Mouse (Mus musculus) lung, postnatal 0 days (tissue): ENCODE data around the gene Rsrp1. TPM values are rescaled to one million over a fixed set of nuclear protein-coding genes. Genes with fewer than 3 reads are reported as not detected.

Experiments used
- ATAC-seq: fragments of 200-750 bp; cut with Nextera tagmentation; 2 replicates; pipeline ENCODE4 v1.8.0; 2017; ENCODE audit warnings: moderate library complexity
- DNase-seq: peaks from one replicate; pipeline ENCODE4 v3.0.0-alpha.2; 2016; ENCODE audit warnings: low spot score
- H3K27ac ChIP-seq: fragments of 300-500 bp; sonication (generic); 2 replicates; pipeline ENCODE4 v1.5.1; 2014; ENCODE audit warnings: antibody characterized with exemption, mild to moderate bottlenecking, low read length, mixed read lengths
- H3K27me3 ChIP-seq: fragments of 300-500 bp; sonication (generic); replicated peaks from 2 replicates; pipeline ENCODE4 v1.6.1; 2014; ENCODE audit warnings: low read length, mixed read lengths; ENCODE audit not compliant: insufficient read depth
- H3K36me3 ChIP-seq: fragments of 300-500 bp; sonication (generic); 2 replicates; pipeline ENCODE4 v1.6.1; 2014; ENCODE audit warnings: low read length, mixed read lengths; ENCODE audit not compliant: insufficient read depth
- H3K4me1 ChIP-seq: fragments of 300-500 bp; sonication (generic); 2 replicates; pipeline ENCODE4 v1.6.1; 2014; ENCODE audit warnings: antibody characterized with exemption, low read depth, low read length, mixed read lengths; ENCODE audit not compliant: insufficient read depth
- H3K4me2 ChIP-seq: fragments of 300-500 bp; sonication (generic); replicated peaks from 2 replicates; pipeline ENCODE4 v1.6.1; 2014; ENCODE audit warnings: low read depth, mild to moderate bottlenecking, low read length, moderate library complexity, mixed read lengths
- H3K4me3 ChIP-seq: fragments of 300-500 bp; sonication (generic); 2 replicates; pipeline ENCODE4 v1.5.1; 2014; ENCODE audit warnings: low read depth, low read length
- H3K9ac ChIP-seq: fragments of 300-500 bp; sonication (generic); replicated peaks from 2 replicates; pipeline ENCODE4 v1.6.1; 2014; ENCODE audit warnings: low read depth, mild to moderate bottlenecking
- H3K9me3 ChIP-seq: fragments of 300-500 bp; sonication (generic); 2 replicates; pipeline ENCODE4 v1.6.1; 2016; ENCODE audit warnings: low read length, mixed read lengths
- CTCF ChIP-seq: IDR thresholded peaks from 2 replicates; pipeline ENCODE4 v1.5.1; 2016; ENCODE audit warnings: antibody characterized with exemption, mild to moderate bottlenecking
- EP300 ChIP-seq: IDR thresholded peaks from 2 replicates; pipeline ENCODE4 v1.6.1; 2016; ENCODE audit warnings: antibody characterized with exemption, mild to moderate bottlenecking, control low read depth
- WGBS: fragments of 180-500 bp; shearing (Covaris S2); extraction: QIAGEN DNeasy Blood & Tissue Kit; methylation state at CpG from one replicate; pipeline ENCODE4 v1.1.7; 2014; 5-methylcytosine and 5-hydroxymethylcytosine counted together
- polyA plus RNA-seq: library from polyadenylated mRNA; unstranded; fragments of >200 nt; fragmentation: Nextera tagmentation; extraction: Ambion mirVana; gene quantifications from 2 replicates; pipeline ENCODE4 v1.2.1, GENCODE M21; 2015

The Rsrp1 gene
- polyA plus RNA-seq, 1 experiment from 2014 or later = 542 TPM

DNA sequence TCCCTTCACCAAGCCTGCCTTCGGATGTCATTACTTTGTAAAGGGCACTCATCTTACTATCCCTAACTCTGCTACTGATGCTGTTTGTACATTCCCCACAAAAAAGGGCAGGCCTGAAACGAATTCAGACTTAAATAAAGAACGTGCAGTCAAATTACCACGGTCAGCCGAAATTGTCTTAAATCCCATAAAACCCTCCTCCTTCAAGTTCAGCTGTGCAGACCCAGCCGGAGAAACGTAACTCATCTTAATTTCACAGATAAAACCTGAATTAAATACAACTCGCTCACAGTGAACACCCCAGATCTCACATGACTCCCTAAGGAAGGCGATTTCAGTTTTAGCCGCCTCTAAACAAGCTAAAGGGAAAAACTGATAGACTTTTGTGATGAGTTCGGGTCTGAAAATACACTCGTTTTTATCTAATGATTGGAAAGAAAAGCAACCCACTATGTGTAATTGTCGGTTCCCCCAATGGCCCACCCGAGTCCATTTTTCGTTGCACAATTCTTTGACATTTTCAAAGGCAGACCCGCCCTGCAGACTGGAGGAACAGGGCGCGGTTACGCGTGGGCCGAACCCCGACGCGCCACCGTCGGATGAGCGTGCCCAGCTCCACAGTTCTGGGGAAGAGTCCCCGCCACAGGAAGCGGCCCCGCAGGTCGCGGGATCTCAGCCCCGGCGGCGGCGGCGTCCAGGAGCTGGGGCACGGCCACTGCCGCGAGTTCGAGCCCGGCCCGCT is 9.1 kb upstream of the Rsrp1 start:
- Histone ChIP-seq H3K9me3 (no peaks in the 10 kb centered on the region), H3K4me2 (peak overlapping the region; percentile 68), H3K36me3 (peaks cover 3% of the 10 kb centered on the region; the same call in 1 of the 2 replicates), H3K27ac (peak overlapping the region; percentile 96), H3K4me1 (peaks cover 8% of the 10 kb centered on the region; the same call in 1 of the 2 replicates), H3K9ac (peak overlapping the region; percentile 88), H3K27me3 (no peaks in the 10 kb centered on the region), H3K4me3 (peak overlapping the region; percentile 84)
- 2% methylated on average over 36 of the region's 43 CpGs for WGBS
- DNase-seq = peak; percentile 65
- TF ChIP-seq CTCF = no peak; the same call in 1 of the 2 replicates
- TF ChIP-seq EP300 = no peak
- ATAC-seq = peak; percentile 78

DNA sequence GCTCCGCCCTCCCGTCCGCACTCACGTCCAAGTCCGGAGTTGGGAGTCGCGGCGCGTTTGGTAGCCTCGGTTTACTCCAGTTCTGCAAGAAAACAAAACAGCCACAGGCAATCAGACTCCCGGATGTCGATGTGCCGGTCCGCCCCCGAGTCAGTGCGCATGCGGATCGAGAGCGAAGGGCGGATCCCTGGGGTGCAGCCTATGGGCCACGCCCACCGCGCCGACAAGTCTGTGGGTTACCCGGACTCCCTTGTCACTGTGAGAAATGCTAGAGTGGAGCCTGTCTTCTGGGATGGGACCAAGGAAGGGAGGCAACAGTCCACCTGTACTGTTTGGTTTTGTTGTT is 8.6 kb upstream of the Rsrp1 start, which contains the start of gene Tmem50a:
TSS of gene Tmem50a (minus strand) at position 161 of the 346 bp plus-strand sequence.
- peak; percentile 94 for ATAC-seq

DNA sequence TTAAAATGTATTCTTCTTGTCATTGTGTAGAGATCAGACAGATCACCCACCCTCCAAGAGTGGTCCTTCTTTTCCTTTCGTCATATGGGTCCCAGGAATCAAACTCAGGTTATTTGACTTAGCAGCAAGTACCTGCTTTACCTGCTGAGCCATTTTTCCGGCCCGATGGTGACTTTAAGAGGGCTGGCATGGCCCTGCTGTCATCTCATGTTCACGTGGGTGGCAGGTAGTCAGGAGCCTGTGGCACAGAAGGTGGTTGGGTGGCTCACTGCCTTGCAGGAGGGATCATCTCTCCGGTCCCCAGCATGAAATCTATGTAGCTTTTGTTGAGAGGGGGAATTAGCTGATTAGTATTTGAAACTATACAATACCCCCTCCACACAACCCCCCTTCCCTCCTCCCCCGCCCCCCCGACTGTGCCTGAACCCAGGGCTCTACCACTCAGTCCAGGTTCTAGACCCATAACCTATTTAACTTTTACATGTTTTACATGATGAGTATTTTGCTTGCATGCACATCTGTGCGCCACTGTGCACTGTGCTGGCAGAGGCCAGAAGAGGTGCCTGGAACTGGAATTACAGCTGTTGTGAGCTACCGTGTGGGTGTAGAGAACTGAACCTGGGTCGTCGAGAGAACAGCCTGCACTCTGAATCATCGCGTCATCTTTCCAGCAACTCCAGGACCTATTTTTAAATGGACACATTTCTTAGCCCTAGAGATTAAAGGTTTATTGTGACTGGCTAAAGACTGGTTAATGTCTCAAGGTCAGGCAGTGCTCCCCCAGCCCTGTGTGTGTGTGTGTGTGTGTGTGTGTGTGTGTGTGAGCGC is 8.0 kb upstream of the Rsrp1 start:
- H3K4me1 ChIP-seq = peaks cover 8% of the 10 kb centered on the region; the same call in 1 of the 2 replicates
- peak overlapping the region; percentile 68 for H3K4me2 ChIP-seq
- H3K36me3 ChIP-seq = no peaks in the 10 kb centered on the region
- no peaks in the 10 kb centered on the region for H3K9me3 ChIP-seq
- H3K9ac ChIP-seq = 0 out of 2 replicates have a peak overlapping the region, but pooled peaks have one; percentile 88
- 58% methylated on average over 14 of the region's 14 CpGs for WGBS
- ATAC-seq (peak; percentile 7), DNase-seq (no peak)
- H3K4me3 ChIP-seq = peak overlapping the region; percentile 84
- no peaks in the 10 kb centered on the region for H3K27me3 ChIP-seq
- H3K27ac ChIP-seq = peak overlapping the region; percentile 96; the same call in 1 of the 2 replicates
- no peak for TF ChIP-seq EP300
- no peak for TF ChIP-seq CTCF

More for the DNA sequence above, 8.6 kb upstream of the Rsrp1 start, which contains the start of gene Tmem50a:
- Histone ChIP-seq H3K9ac (peak within 1 kb of the TSS; percentile 88), H3K9me3 (no peaks in the 10 kb centered on the region), H3K27me3 (no peaks in the 10 kb centered on the region), H3K4me3 (peak within 1 kb of the TSS; percentile 84), H3K4me1 (peaks cover 8% of the 10 kb centered on the region; the same call in 1 of the 2 replicates), H3K4me2 (peak within 1 kb of the TSS; percentile 68), H3K36me3 (no peaks in the 10 kb centered on the region), H3K27ac (peak within 1 kb of the TSS; percentile 96)
- under 1% methylated on average over 25 of the region's 25 CpGs for WGBS
- DNase-seq = peak; percentile 97
- TF ChIP-seq EP300 (no peak), CTCF (no peak)

DNA sequence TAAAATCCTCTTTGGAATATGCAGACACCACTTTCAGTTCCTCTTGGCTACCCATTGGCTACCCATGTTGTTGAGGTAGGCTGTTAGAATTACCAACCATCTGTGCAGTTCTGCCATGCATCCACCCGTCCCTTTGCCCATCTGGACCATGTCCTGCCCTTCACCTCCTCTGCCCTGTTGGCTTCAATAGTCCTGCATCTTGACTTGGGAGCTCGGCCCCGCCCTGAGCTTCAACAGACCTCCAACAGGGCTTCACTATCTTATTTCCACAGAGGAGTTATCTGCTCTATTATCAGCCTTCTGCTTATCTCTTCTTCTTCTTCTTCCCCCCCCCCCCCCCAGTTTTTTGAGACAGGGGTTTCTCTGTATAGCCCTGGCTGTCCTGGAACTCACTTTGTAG is 6.2 kb upstream of the Rsrp1 start:
- no peak overlapping the region for H3K4me2 ChIP-seq
- H3K9ac ChIP-seq = no peak overlapping the region
- H3K27me3 ChIP-seq = no peaks in the 10 kb centered on the region
- 68% methylated on average over 3 of the region's 3 CpGs for WGBS
- no peak overlapping the region for H3K4me3 ChIP-seq
- no peaks in the 10 kb centered on the region for H3K36me3 ChIP-seq
- H3K27ac ChIP-seq = no peak overlapping the region
- peaks cover 9% of the 10 kb centered on the region; the same call in 1 of the 2 replicates for H3K4me1 ChIP-seq
- TF ChIP-seq CTCF = no peak
- no peak for TF ChIP-seq EP300
- DNase-seq (no peak), ATAC-seq (no peak)
- no peaks in the 10 kb centered on the region for H3K9me3 ChIP-seq

DNA sequence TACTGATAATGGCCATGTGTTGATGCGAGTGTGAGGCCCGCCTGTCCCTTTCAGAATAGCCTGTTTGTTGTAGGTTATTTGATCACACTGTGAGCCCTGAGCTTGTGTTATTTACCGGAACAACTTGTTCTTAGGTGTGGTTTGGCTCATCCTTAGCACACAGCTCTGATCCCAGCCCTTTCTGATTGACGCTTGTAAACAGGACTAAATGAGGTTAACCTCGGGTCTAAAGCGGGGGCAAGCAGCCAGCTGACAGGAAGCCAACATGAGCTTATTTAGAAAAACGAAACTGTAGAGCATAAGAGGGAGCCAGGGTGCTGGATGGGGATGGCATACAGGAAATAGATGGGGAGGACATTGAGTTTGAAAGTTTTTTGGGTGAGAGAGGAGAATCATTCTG is 5.0 kb upstream of the Rsrp1 start:
- peak; percentile 85 for DNase-seq
- peak overlapping the region; percentile 43; the same call in 1 of the 2 replicates for H3K27ac ChIP-seq

More for the DNA sequence above, 5.0 kb upstream of the Rsrp1 start:
- 22% methylated on average over 7 of the region's 7 CpGs for WGBS
- no peak overlapping the region for H3K4me3 ChIP-seq
- peak; percentile 7; the same call in 1 of the 2 replicates for ATAC-seq
- no peaks in the 10 kb centered on the region for H3K36me3 ChIP-seq
- H3K4me1 ChIP-seq = peaks cover 8% of the 10 kb centered on the region; the same call in 1 of the 2 replicates
- no peak overlapping the region for H3K4me2 ChIP-seq
- H3K9ac ChIP-seq = no peak overlapping the region
- no peaks in the 10 kb centered on the region for H3K27me3 ChIP-seq
- no peaks in the 10 kb centered on the region for H3K9me3 ChIP-seq
- no peak for TF ChIP-seq CTCF
- peak; percentile 92 for TF ChIP-seq EP300
